Comparison of ENCODE assay signal across 22 mouse cellular contexts in genomic region chr6:95334781-95335180, GRCm38 (mm10). TPM values are rescaled to one million over a fixed set of nuclear protein-coding genes. Genes with fewer than 3 reads are reported as not detected.
A peak's percentile ranks its signal among the peaks of the same experiment; 100 is the strongest.
DNase-seq lines count a peak whose midpoint lies in the region; ATAC-seq lines count a peak whose summit lies in the region.
"Had no signal": no experiment of that assay in that cellular context is flagged by ENCODE, and none has a peak within 500 bp of the region (broad histone marks: within the 10 kb centered on the region; RNA-seq: fewer than 3 reads in every experiment).

No protein-coding gene starts in this region.

- H3K27ac ChIP-seq in heart, embryonic 12.5 days (ENCODE audit: poor library complexity, severe bottlenecking) = no peak overlapping the region
- no peak overlapping the region for H3K27ac ChIP-seq in hindbrain, embryonic 10.5 days
- H3K27ac ChIP-seq: embryonic facial prominence, embryonic 12.5 days; limb, embryonic 12.5 days had no signal

- no peak for ATAC-seq in heart, embryonic 12.5 days (ENCODE audit: insufficient number of reproducible peaks, low FRiP score)
- ATAC-seq in granulocyte monocyte progenitor cell, adult 5-6 weeks (replicated peaks; ENCODE audit: poor library complexity, severe bottlenecking) = peak; percentile 99
- ATAC-seq: liver, postnatal 0 days had no signal

- H3K9ac ChIP-seq in heart, embryonic 12.5 days = no peak overlapping the region
- H3K9ac ChIP-seq: embryonic facial prominence, embryonic 12.5 days; limb, embryonic 12.5 days; liver, postnatal 0 days had no signal

- H3K4me3 ChIP-seq in heart, embryonic 12.5 days = no peak overlapping the region
- H3K4me3 ChIP-seq in hindbrain, embryonic 10.5 days = no peak overlapping the region
- H3K4me3 ChIP-seq: embryonic facial prominence, embryonic 12.5 days; limb, embryonic 12.5 days; myocyte had no signal

- H3K4me1 ChIP-seq in heart, embryonic 12.5 days (replicated peaks) = no peaks in the 10 kb centered on the region
- H3K4me1 ChIP-seq in hindbrain, embryonic 10.5 days (replicated peaks) = no peaks in the 10 kb centered on the region
- H3K4me1 ChIP-seq: embryonic facial prominence, embryonic 12.5 days had no signal

- H3K27me3 ChIP-seq in heart, embryonic 12.5 days (replicated peaks) = no peaks in the 10 kb centered on the region
- no peaks in the 10 kb centered on the region for H3K27me3 ChIP-seq in hindbrain, embryonic 10.5 days (ENCODE audit: insufficient read depth, poor library complexity, severe bottlenecking)
- H3K27me3 ChIP-seq: embryonic facial prominence, embryonic 12.5 days; limb, embryonic 12.5 days had no signal

- H3K9me3 ChIP-seq in heart, embryonic 12.5 days (replicated peaks) = no peaks in the 10 kb centered on the region
- no peaks in the 10 kb centered on the region for H3K9me3 ChIP-seq in hindbrain, embryonic 10.5 days
- H3K9me3 ChIP-seq: embryonic facial prominence, embryonic 12.5 days; limb, embryonic 12.5 days had no signal

- intact Hi-C loops in left cerebral cortex, postnatal 14 days (cut with DNase I) = no loop called here
- intact Hi-C loops in left cerebral cortex, postnatal 10 days (cut with DNase I) = no loop called here

- DNase-seq in heart, adult 9 months (ENCODE audit: low spot score in 2 of 2) = peak; percentile 12 to 17
- DNase-seq in left cerebral cortex, postnatal 14 days (ENCODE audit: low spot score in 2 of 2) = peak; percentile 20 to 43
- no peak for DNase-seq in left cerebral cortex, postnatal 10 days (ENCODE audit: extremely low spot score in 1 of 2, low spot score in 2 of 2)
- peak; percentile 17 for DNase-seq in 416B (ENCODE audit: low read depth)
- no peak for DNase-seq in hindbrain, embryonic 10.5 days (ENCODE audit: low spot score)
- DNase-seq in liver = no peak
- DNase-seq: adrenal gland, adult 8-10 months; B cell, adult 2 months; cerebellum, postnatal 36 days; kidney, postnatal 36 days; liver, postnatal 0 days; thymus, adult 18-20 months had no signal

- no peaks in the 10 kb centered on the region for H3K36me3 ChIP-seq in heart, embryonic 12.5 days
- no peaks in the 10 kb centered on the region for H3K36me3 ChIP-seq in hindbrain, embryonic 10.5 days
- H3K36me3 ChIP-seq: embryonic facial prominence, embryonic 12.5 days; limb, embryonic 12.5 days had no signal

- no peak overlapping the region for H3K4me2 ChIP-seq in heart, embryonic 12.5 days
- H3K4me2 ChIP-seq: embryonic facial prominence, embryonic 12.5 days; limb, embryonic 12.5 days; midbrain, embryonic 11.5 days had no signal

- WGBS in heart, embryonic 12.5 days = 79% methylated on average over 6 of the region's 6 CpGs
- 90% methylated on average over 6 of the region's 6 CpGs for WGBS in hindbrain, embryonic 10.5 days

RNA-seq across cellular contexts. Expression of gene Gm10234, which starts 12.9 kb away (rescaled TPM):
- polyA plus RNA-seq in heart, embryonic 12.5 days (2016; fragmentation: Nextera tagmentation; extraction: Ambion mirVana) = not detected in 2 replicates
- total RNA-seq in left cerebral cortex, postnatal 14 days (2021) = not detected
- not detected for total RNA-seq in left cerebral cortex, postnatal 10 days (2021)
- not detected in 2 replicates for total RNA-seq in granulocyte monocyte progenitor cell, adult 5-6 weeks (2014; fragmentation: Nextera tagmentation)
- total RNA-seq in granulocyte monocyte progenitor cell, adult 5-6 weeks (2017) = not detected in 2 replicates
- not detected in 2 replicates for polyA plus RNA-seq in hindbrain, embryonic 10.5 days (2016; fragmentation: Nextera tagmentation; extraction: Ambion mirVana)
- total RNA-seq: adrenal gland, adult 8-10 months; ES-E14; gastrocnemius, postnatal 4 days; heart, postnatal 25 days had no signal
- polyA plus RNA-seq: embryonic facial prominence, embryonic 12.5 days; frontal cortex, adult 2 months; limb, embryonic 12.5 days; liver, postnatal 0 days; midbrain, embryonic 11.5 days; myocyte had no signal

Comparison
In these comparisons a context has a peak if more than half of its experiments do, and no peak if none do; other contexts are left out.
1. DNase-seq: peak in heart, adult 9 months (2 of 2), left cerebral cortex, postnatal 14 days (2 of 2) and 416B (single experiment); none in left cerebral cortex, postnatal 10 days (0 of 2), hindbrain, embryonic 10.5 days (single experiment) and liver (single experiment).